Mouse (Mus musculus): Measurements from ENCODE around the gene Celf2. TPM values are rescaled to one million over a fixed set of nuclear protein-coding genes. Genes with fewer than 3 reads are reported as not detected.

The Celf2 gene
- polyA plus RNA-seq, 1 experiment: 8.9 TPM

DNA sequence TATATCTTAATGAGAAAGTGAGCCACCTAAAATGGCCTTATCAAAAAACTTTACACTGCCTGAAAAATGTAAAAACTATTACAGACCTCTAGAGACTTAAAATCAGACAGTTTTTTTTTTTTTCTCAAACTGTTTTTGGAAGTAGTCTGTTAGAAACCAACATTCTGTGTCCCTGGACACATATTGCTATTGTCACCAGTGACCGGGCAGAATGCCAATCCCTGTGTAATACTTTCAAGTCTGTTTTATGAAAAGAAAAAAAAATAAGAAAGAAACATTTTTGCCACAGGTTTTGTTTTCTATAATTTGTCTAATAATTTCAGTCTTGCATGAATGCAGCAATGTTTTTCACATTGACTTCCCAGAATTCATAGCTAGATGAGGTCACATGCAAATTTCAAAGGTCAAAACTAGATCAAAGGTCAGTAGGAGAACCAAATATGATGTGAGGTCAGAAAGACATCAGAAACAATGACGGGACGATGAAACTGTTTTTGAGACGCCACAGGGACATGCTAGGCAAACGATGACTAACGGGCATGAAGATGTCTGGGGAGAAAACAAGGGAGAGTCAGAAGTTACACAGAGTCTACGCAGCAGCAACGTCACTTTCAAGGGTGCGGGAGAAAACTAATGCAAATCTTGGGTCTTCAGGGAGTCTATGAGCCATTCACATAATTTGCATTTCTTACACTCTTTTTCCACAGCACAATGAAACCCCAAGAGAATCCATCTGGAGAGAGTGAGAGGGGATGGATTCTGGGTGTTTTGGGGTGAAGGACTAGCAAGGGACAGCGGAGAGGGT lies 964.0 kb downstream of the Celf2 start:
- WGBS: 87% methylated on average over 10 of the region's 10 CpGs
- Histone ChIP-seq H3K4me1 (ENCODE audit: control insufficient read depth, insufficient read depth, insufficient read length, low read length) (no peaks in the 10 kb centered on the region), H3K4me3 (ENCODE audit: low read depth, low read length) (no peak overlapping the region), H3K27me3 (ENCODE audit: control insufficient read depth, insufficient read depth, low read length) (no peaks in the 10 kb centered on the region), H3K27ac (ENCODE audit: insufficient read depth, low read depth, low read length) (no peak overlapping the region), H3K36me3 (ENCODE audit: control insufficient read depth, insufficient read depth, low read length) (no peaks in the 10 kb centered on the region)
- TF ChIP-seq POLR2A (IDR thresholded peaks at IDR 0.05; ENCODE audit: low read depth, low read length) (no peak), CTCF (IDR thresholded peaks at IDR 0.05; ENCODE audit: extremely low read depth, insufficient read length, insufficient replicate concordance, low read depth, low read length) (no peak)

DNA sequence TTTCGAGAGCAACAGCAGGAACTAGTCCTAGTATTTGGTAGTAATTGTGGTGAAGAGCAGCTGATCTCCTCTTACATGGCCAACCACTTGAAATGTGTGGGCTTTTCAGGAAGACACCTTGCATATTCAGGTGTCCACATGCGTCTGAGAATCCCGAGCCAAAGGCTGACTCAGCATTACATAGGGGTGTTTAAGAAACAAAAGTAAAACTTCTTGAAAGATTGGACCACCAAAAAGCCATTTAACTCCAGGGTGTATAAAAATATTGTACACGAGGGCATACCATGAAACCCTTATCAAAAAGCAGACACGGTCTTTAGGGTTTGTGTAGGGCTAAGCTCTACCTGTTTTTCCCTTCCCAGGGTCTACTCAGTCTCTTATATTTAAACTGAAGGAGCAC lies 965.7 kb downstream of the Celf2 start:
- H3K27me3 ChIP-seq (ENCODE audit: control insufficient read depth, insufficient read depth, low read length): no peaks in the 10 kb centered on the region
- TF ChIP-seq POLR2A (IDR thresholded peaks at IDR 0.05; ENCODE audit: low read depth, low read length) (no peak), CTCF (IDR thresholded peaks at IDR 0.05; ENCODE audit: extremely low read depth, insufficient read length, insufficient replicate concordance, low read depth, low read length) (no peak)
- no peaks in the 10 kb centered on the region for H3K36me3 ChIP-seq (ENCODE audit: control insufficient read depth, insufficient read depth, low read length)
- no peak overlapping the region for H3K27ac ChIP-seq (ENCODE audit: insufficient read depth, low read depth, low read length)
- 78% methylated on average over 5 of the region's 5 CpGs for WGBS
- H3K4me1 ChIP-seq (ENCODE audit: control insufficient read depth, insufficient read depth, insufficient read length, low read length): no peaks in the 10 kb centered on the region
- H3K4me3 ChIP-seq (ENCODE audit: low read depth, low read length): no peak overlapping the region

DNA sequence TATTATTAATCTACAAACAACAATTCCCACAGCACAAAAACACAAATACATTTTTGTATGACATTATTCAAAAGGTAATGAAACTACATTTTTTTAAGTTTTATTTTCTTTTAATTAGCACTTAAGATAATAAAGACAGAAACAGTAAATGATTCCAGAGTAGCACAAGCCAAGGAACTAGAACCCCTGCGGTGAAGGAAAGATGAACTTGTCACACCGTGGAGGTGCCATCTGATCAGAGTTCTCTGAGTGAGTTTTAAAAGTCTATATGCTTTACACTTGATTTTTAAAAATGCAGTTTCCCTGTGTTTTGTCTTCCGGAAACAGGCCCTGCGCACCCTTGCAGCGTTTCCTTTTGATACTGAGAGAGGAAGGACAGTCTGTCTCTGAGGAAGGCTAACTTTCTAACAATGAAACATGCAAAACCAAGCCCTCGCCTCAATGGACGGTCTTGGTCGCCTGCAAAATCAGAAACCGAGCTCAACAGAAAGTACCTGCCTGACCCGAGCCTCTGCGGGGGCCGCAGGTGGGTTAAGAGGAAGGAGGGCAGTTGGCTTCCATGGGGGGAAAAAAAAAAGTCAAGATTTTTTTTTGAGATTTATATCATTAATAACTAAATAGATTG lies 966.7 kb downstream of the Celf2 start:
- Histone ChIP-seq H3K27ac (ENCODE audit: insufficient read depth, low read depth, low read length) (no peak overlapping the region), H3K4me1 (ENCODE audit: control insufficient read depth, insufficient read depth, insufficient read length, low read length) (no peaks in the 10 kb centered on the region), H3K36me3 (ENCODE audit: control insufficient read depth, insufficient read depth, low read length) (no peaks in the 10 kb centered on the region), H3K4me3 (ENCODE audit: low read depth, low read length) (no peak overlapping the region), H3K27me3 (ENCODE audit: control insufficient read depth, insufficient read depth, low read length) (no peaks in the 10 kb centered on the region)
- 87% methylated on average over 12 of the region's 12 CpGs for WGBS
- TF ChIP-seq POLR2A (IDR thresholded peaks at IDR 0.05; ENCODE audit: low read depth, low read length) (no peak), CTCF (IDR thresholded peaks at IDR 0.05; ENCODE audit: extremely low read depth, insufficient read length, insufficient replicate concordance, low read depth, low read length) (no peak)

DNA sequence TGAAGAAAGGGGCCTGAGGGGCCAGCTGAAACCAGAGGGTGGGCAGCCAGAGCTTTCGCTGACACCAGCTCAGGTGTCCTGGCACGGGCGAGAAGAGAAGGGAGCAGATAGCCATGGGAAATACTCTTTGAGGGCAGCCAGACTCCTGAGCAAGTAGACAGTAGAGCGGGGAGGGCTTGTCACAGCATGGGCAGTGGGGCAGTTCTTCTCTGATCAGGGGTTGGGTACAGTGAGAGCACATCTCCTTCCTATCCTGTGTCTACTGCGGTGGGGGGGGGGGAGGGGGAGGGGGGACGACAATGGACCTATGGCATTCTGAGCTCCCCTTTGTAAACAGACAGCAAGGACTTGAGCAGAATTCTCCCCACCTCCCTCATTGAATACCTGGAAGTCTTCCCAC lies 968.5 kb downstream of the Celf2 start:
- Histone ChIP-seq H3K4me3 (ENCODE audit: low read depth, low read length) (no peak overlapping the region), H3K36me3 (ENCODE audit: control insufficient read depth, insufficient read depth, low read length) (no peaks in the 10 kb centered on the region), H3K27ac (ENCODE audit: insufficient read depth, low read depth, low read length) (no peak overlapping the region), H3K27me3 (ENCODE audit: control insufficient read depth, insufficient read depth, low read length) (no peaks in the 10 kb centered on the region), H3K4me1 (ENCODE audit: control insufficient read depth, insufficient read depth, insufficient read length, low read length) (no peaks in the 10 kb centered on the region)
- WGBS: 79% methylated on average over 5 of the region's 6 CpGs
- TF ChIP-seq POLR2A (IDR thresholded peaks at IDR 0.05; ENCODE audit: low read depth, low read length) (no peak), CTCF (IDR thresholded peaks at IDR 0.05; ENCODE audit: extremely low read depth, insufficient read length, insufficient replicate concordance, low read depth, low read length) (no peak)

DNA sequence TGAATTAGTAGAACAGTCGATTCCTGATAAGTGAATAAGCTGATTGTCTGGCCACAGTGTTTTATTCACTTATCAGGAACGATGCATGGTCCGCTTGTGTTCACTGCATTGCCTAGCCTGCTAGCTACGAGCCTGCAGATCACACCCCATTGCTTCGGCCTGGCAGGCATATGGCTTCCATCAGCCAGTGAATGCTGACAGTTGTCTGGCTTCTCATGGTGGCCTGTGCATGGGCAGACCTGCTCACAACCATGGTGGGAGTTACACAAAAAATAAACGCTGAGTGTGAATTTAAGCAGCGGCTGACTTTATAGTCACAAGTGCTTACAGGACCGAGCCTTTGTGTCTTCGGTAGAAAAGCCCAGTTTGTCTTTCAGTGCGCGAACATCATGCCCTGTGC lies 969.3 kb downstream of the Celf2 start:
- Histone ChIP-seq H3K27me3 (ENCODE audit: control insufficient read depth, insufficient read depth, low read length) (no peaks in the 10 kb centered on the region), H3K4me1 (ENCODE audit: control insufficient read depth, insufficient read depth, insufficient read length, low read length) (no peaks in the 10 kb centered on the region), H3K27ac (ENCODE audit: insufficient read depth, low read depth, low read length) (no peak overlapping the region), H3K4me3 (ENCODE audit: low read depth, low read length) (no peak overlapping the region), H3K36me3 (ENCODE audit: control insufficient read depth, insufficient read depth, low read length) (no peaks in the 10 kb centered on the region)
- TF ChIP-seq CTCF (IDR thresholded peaks at IDR 0.05; ENCODE audit: extremely low read depth, insufficient read length, insufficient replicate concordance, low read depth, low read length): no peak
- no peak for TF ChIP-seq POLR2A (IDR thresholded peaks at IDR 0.05; ENCODE audit: low read depth, low read length)
- WGBS: 85% methylated on average over 11 of the region's 11 CpGs

DNA sequence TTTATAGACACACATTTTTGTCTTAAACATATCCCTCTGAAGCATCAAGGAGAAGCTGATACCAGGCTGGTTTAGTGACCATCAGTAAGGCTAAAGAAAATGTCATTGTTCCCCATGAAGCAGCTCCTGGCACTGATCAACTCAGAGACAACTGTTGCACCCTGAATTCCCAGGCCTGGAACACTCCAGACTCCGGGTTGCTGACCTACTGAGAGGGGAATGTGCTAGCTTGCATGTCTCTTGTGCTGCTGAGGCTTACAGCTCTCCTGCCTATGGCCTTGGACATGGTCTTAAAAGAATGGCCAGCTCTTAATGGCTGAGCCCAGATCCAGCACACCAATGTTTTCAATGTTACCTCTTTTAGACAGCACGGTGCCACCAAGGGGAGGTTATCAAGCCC lies 970.9 kb downstream of the Celf2 start:
- Histone ChIP-seq H3K27ac (ENCODE audit: insufficient read depth, low read depth, low read length) (no peak overlapping the region), H3K4me1 (ENCODE audit: control insufficient read depth, insufficient read depth, insufficient read length, low read length) (no peaks in the 10 kb centered on the region), H3K27me3 (ENCODE audit: control insufficient read depth, insufficient read depth, low read length) (no peaks in the 10 kb centered on the region), H3K4me3 (ENCODE audit: low read depth, low read length) (no peak overlapping the region), H3K36me3 (ENCODE audit: control insufficient read depth, insufficient read depth, low read length) (no peaks in the 10 kb centered on the region)
- no peak for TF ChIP-seq POLR2A (IDR thresholded peaks at IDR 0.05; ENCODE audit: low read depth, low read length)
- no peak for TF ChIP-seq CTCF (IDR thresholded peaks at IDR 0.05; ENCODE audit: extremely low read depth, insufficient read length, insufficient replicate concordance, low read depth, low read length)
- 61% methylated on average over 2 of the region's 2 CpGs for WGBS

DNA sequence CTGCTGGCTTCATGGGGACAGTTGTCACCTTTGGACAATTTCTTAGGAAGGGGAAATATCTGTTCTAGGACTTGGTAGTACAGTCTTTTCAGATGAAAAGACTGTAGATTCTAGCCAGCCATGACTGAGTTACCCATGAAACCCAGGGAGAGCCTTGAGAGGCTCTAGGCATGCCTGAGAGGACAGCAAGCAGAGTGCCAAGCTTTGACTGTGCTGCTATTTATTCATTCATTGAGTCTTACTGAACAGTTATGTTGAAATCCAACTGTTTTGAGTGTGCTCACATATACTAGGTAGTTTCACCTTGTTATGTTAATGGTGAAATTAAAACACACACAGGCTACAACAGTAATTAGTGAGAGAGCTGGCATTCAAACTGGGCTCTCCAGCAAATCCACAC lies 971.3 kb downstream of the Celf2 start:
- H3K27me3 ChIP-seq (ENCODE audit: control insufficient read depth, insufficient read depth, low read length): no peaks in the 10 kb centered on the region
- H3K36me3 ChIP-seq (ENCODE audit: control insufficient read depth, insufficient read depth, low read length): no peaks in the 10 kb centered on the region
- no peak overlapping the region for H3K27ac ChIP-seq (ENCODE audit: insufficient read depth, low read depth, low read length)
- H3K4me1 ChIP-seq (ENCODE audit: control insufficient read depth, insufficient read depth, insufficient read length, low read length): no peaks in the 10 kb centered on the region
- TF ChIP-seq POLR2A (IDR thresholded peaks at IDR 0.05; ENCODE audit: low read depth, low read length) (no peak), CTCF (IDR thresholded peaks at IDR 0.05; ENCODE audit: extremely low read depth, insufficient read length, insufficient replicate concordance, low read depth, low read length) (no peak)
- no peak overlapping the region for H3K4me3 ChIP-seq (ENCODE audit: low read depth, low read length)
